Mouse (Mus musculus) right cerebral cortex, postnatal 4 days (tissue): Measurements from ENCODE around the gene Gm2244.
"Not testable (repeated sequence)": the region's sequence is repeated elsewhere in the genome, so short reads cannot be mapped to it uniquely, and the experiment has no call there.

ENCODE experiments used
- DNase-seq: peaks from one replicate; pipeline ENCODE4 v3.0.0-alpha.2; 2022

The Gm2244 gene

GRCm38 (mm10) chr14:19549863-19550262 is at the start of gene Gm2244:
Gene Gm2244 (minus strand): TSS chr14:19549963.
- not testable (repeated sequence) for DNase-seq

- DNase-seq: peak; percentile 26
Observed at GRCm38 (mm10) chr14:19584804-19585667, 35.3 kb upstream of the Gm2244 start, which contains the start of gene Gm2237. Gene Gm2237 (minus strand): TSS chr14:19585135.
